Mouse (Mus musculus): Measurements from ENCODE around the gene Park7.

GRCm38 (mm10) chr4:150896896-150897624 is 17.2 kb downstream of the Park7 start:
- TF ChIP-seq POLR2A (IDR thresholded peaks at IDR 0.05; ENCODE audit: extremely low read depth, insufficient read depth, low read length) (no peak), CTCF (IDR thresholded peaks at IDR 0.05; ENCODE audit: extremely low read depth, insufficient read depth, low read length) (no peak)

All from cortical plate, adult 2 months (tissue).